Mouse (Mus musculus) macrophage (primary cell): ENCODE measurements around the gene Hist1h2bm. TPM values are rescaled to one million over a fixed set of nuclear protein-coding genes. Genes with fewer than 3 reads are reported as not detected.
"Not testable (repeated sequence)": the region's sequence is repeated elsewhere in the genome, so short reads cannot be mapped to it uniquely, and the experiment has no call there.

ENCODE experiments used
- H3K27ac ChIP-seq: fragments of 350-480 bp; formaldehyde crosslinking; 2 replicates; pipeline ENCODE4 v1.9.0; 2021
- H3K36me3 ChIP-seq: fragments of 350-480 bp; formaldehyde crosslinking; 2 replicates; pipeline ENCODE4 v1.9.0; 2021; ENCODE audit errors: inconsistent target
- H3K4me3 ChIP-seq: fragments of 350-480 bp; formaldehyde crosslinking; 2 replicates; pipeline ENCODE4 v1.9.0; 2021; ENCODE audit errors: inconsistent target
- H3K79me2 ChIP-seq: fragments of 350-480 bp; formaldehyde crosslinking; 2 replicates; pipeline ENCODE4 v1.9.0; 2021; ENCODE audit errors: inconsistent target
- WGBS: methylation state at CpG from one replicate; pipeline ENCODE4 v1.1.7; 2026; ENCODE audit warnings: inconsistent platforms; ENCODE audit not compliant: missing documents; 5-methylcytosine and 5-hydroxymethylcytosine counted together
- polyA plus RNA-seq: library from polyadenylated mRNA; stranded (reverse); fragments of 250-400 nt; gene quantifications from 3 replicates; pipeline ENCODE4 v1.2.4, GENCODE M21; 2018; ENCODE audit warnings: inconsistent platforms
- total RNA-seq, 78 experiments: library from RNA; depleted of rRNA; stranded (reverse); fragments of 250-400 nt; gene quantifications; 1 replicate in 9 of 78; 2 replicates in 24 of 78; 3 replicates in 43 of 78; 4 replicates in 2 of 78; pipeline ENCODE4 v1.2.4; 2018; ENCODE audit warnings: inconsistent platforms in 56 of 78

Hist1h2bm gene
- 1 to 10 TPM in 10 of 26 experiments, not detected in 16; 2.3 to 6.3 (median 3.2) TPM for total RNA-seq (2018; cell fraction: chromatin; rRNA removed)
- total RNA-seq (2018; cell fraction: cytosol; rRNA removed), result 10 to 100 TPM in 18 of 26 experiments, 1 to 10 TPM in 8; 3.5 to 37.0 (median 11.5) TPM
- 10 to 100 TPM in 2 of 26 experiments, 1 to 10 TPM in 13, not detected in 11; 1.5 to 21.3 (median 2.7) TPM for total RNA-seq (2018; cell fraction: nucleus; rRNA removed)
- polyA plus RNA-seq, result not detected in 3 replicates

DNA sequence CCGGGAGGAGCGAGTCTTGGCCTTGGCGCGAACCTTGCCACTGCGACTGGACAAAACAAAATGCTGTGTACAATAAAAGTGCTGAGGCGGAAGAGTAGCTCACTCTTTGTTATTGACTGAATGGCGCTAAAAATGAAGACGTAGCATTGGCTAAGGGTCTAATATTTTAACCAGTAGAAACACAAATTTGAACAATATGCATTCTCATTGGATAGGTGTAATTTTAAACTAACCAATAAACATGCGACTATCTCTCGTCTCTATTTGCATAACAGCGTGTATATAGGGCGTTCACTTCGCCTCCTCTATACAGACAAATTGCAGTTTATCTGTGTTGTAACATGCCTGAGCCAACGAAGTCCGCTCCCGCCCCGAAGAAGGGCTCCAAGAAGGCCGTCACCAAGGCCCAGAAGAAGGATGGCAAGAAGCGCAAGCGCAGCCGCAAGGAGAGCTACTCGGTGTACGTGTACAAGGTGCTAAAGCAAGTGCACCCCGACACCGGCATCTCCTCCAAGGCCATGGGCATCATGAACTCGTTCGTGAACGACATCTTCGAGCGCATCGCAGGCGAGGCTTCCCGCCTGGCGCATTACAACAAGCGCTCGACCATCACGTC, at the start of gene Hist1h2bm:
TSS of gene Hist1h2bm (plus strand) at position 288 of the 616 bp plus-strand sequence.
- not testable (repeated sequence) for H3K79me2 ChIP-seq, H3K36me3 ChIP-seq
- Histone ChIP-seq H3K4me3 (peak within 1 kb of the TSS; percentile 6; the same call in 1 of the 2 replicates), H3K27ac (peak within 1 kb of the TSS; percentile 65)
- WGBS, result 0% methylated on average over 23 of the region's 37 CpGs

DNA sequence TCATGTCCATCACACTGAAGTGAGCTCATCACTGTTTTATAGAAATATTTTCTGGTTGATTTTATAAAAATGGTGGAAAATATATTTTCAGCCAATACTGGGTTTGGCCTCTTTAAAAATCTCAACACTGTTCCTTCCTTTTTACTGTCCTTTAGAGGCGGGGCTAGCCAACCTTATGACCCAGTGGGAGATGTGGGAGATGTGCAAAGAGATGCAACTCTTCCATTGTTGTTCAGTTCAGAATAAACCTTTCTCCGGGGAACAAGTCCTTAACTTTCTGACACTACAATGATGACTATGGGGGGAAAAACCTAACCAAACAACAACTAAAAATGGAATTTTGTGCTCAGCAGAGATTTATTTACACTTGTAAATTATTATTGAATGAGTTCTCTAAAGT, 44.5 kb upstream of the Hist1h2bm start, which contains the start of gene Olfr1360:
TSS of gene Olfr1360 (minus strand) at position 101 of the 400 bp plus-strand sequence.
- H3K27ac ChIP-seq, result no peak within 1 kb of the TSS
- 76% methylated on average over 2 of the region's 2 CpGs for WGBS
- H3K79me2 ChIP-seq, result no peaks in the 10 kb centered on the region
- no peaks in the 10 kb centered on the region for H3K36me3 ChIP-seq
- H3K4me3 ChIP-seq, result no peak within 1 kb of the TSS

DNA sequence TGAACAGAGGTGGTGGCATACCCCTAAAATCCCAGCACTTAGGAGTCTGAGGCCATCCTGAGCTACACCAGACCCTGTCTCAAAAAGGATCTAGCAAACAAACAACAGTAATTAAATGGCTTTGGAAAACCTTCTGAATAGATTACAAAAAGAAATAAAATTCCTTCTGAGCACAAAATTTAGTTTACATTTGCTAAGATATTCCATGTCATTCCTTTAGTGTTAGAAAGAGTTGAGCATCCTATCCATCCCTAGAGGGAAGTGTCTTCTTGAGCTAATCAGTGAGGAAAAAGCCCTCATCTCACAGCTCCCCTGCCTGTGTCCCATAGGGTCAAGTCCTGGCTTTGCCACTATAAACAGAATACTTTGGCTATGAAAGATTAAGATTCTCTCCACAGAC, 24.0 kb upstream of the Hist1h2bm start, which contains the start of gene Olfr1359:
TSS of gene Olfr1359 (plus strand) at position 301 of the 400 bp plus-strand sequence.
- H3K4me3 ChIP-seq, result no peak within 1 kb of the TSS
- no peaks in the 10 kb centered on the region for H3K79me2 ChIP-seq
- no peaks in the 10 kb centered on the region for H3K36me3 ChIP-seq
- no peak within 1 kb of the TSS for H3K27ac ChIP-seq

DNA sequence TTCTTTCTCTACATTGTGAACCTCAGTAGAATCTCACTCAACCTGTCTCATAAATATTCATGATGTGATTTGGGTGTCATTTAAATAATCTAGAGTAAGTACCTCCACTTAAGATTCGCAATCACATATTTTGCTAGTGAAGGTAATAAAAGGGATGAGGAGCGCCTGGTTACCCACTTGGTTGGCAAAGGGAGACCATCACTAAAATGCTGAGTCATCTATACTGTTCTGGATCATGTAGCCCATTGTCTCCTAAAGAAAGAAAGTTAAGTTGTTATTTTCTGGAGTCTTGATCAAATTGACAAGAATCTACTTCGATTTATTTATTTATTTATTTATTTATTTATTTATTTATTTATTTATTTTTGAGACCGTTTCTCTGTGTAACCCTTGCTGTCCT, 15.2 kb upstream of the Hist1h2bm start:
- Histone ChIP-seq H3K27ac (no peak overlapping the region), H3K4me3 (no peak overlapping the region), H3K79me2 (no peaks in the 10 kb centered on the region), H3K36me3 (no peaks in the 10 kb centered on the region)
- whole genome bisulfite sequencing, result 82% methylated on average over 4 of the region's 4 CpGs

DNA sequence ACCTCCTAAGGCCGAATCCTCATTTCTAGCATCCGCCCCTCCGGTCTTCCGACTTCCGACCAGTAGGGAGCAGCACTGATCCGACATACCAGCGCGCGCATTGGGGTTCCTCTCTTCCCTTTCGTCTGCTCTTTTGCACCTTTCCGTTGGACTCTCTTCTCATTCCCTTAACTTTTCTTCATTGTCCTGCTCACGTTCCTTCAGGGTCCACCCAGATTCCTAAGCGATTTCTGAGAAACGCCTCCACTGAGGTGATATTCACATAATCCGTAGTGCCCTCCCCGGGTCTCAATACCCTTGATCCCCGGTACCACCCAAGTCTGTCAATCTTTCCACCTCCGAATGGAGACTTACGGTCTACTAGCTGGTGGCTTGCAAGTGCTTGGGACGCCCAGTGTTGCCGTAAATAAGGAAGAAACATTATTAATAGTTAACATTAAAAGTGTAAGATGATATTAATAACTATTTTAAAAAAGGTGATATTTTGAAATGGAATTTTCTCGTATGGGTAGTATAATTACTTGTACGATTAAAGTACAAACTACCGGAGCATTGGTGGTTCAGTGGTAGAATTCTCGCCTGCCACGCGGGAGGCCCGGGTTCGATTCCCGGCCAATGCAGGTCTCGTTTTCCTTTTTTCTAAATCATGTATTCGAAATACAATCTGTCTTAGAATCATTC, 11.7 kb upstream of the Hist1h2bm start:
- no peaks in the 10 kb centered on the region for H3K79me2 ChIP-seq
- peak overlapping the region; percentile 87 for H3K4me3 ChIP-seq
- 0% methylated on average over 32 of the region's 32 CpGs for WGBS
- H3K27ac ChIP-seq, result 0 out of 2 replicates have a peak overlapping the region, but pooled peaks have one; percentile 24
- H3K36me3 ChIP-seq, result no peaks in the 10 kb centered on the region

DNA sequence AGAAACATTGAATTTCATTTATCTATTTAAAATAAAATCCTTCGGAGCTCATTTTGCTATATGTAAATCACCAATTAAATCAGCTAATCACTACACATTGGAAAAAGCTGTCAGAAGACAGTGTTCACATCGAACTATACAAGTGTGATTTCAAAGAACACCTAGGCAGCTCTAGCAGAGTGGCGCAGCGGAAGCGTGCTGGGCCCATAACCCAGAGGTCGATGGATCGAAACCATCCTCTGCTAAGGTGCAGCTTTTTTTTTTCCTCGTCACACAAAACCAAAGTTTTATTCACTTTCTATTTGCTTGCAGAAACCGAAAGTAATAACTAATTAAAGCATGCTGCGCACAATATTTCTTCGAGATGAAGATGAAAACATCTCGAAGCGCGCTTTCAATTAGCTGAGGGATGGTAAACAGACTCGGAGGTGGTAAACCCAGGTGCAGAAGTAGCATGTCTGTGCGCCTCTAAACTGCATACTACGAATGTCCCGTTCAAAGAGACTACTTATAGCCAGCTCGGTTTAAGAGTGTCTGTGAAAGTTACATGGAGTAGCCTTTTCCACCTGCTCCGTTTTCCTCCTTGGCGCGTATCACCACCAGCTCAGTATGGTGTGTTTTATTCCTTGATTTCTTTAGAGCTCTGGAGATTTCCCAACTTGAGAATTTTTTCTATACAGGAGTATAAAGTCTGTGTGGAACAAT, 10.9 kb upstream of the Hist1h2bm start:
- Histone ChIP-seq H3K79me2 (no peaks in the 10 kb centered on the region), H3K27ac (no peak overlapping the region), H3K36me3 (no peaks in the 10 kb centered on the region), H3K4me3 (peak overlapping the region; percentile 87)
- WGBS, result 9% methylated on average over 22 of the region's 22 CpGs

DNA sequence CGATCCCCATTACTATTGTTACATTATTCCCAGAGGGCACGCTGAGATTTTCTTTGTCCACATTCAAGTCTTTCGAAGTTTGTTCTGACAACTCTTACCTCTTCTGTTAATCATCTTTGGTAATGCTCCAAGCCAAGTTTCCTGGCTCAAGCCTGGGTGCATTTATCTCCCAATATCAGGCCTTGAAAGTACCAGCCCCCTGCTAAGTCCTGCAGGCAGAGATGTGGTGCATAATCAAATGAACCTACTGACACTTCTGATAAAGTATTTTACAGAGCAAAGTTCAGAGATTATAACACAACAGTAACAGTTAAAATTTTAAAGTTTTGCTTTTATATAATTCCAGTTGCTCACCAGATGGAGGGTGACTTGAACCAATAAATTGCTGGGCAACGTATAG, 10.1 kb upstream of the Hist1h2bm start:
- Histone ChIP-seq H3K27ac (no peak overlapping the region), H3K4me3 (no peak overlapping the region), H3K79me2 (no peaks in the 10 kb centered on the region), H3K36me3 (no peaks in the 10 kb centered on the region)
- WGBS, result 55% methylated on average over 4 of the region's 4 CpGs

DNA sequence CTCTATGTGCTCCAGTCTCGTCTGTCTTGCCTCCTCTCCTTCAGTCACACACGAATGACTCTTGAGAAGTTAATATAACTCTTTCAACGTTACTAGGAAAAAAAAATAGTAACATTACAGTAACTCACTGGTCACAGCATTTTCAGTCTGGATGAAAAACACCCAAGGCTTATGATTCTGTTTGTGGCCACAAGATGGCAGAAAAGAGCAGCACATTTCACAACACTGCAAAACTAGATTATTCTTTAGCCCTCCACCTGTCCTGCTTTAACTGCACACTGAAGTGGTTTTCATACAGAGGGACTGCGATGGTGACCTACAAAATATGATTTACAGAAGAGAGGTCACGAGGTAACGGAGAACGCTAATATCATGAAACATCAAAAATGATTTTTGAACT, 7.1 kb upstream of the Hist1h2bm start:
- Histone ChIP-seq H3K4me3 (peak overlapping the region; percentile 14; the same call in 1 of the 2 replicates), H3K36me3 (no peaks in the 10 kb centered on the region), H3K79me2 (no peaks in the 10 kb centered on the region), H3K27ac (peak overlapping the region; percentile 51)
- 2% methylated on average over 7 of the region's 7 CpGs for WGBS

DNA sequence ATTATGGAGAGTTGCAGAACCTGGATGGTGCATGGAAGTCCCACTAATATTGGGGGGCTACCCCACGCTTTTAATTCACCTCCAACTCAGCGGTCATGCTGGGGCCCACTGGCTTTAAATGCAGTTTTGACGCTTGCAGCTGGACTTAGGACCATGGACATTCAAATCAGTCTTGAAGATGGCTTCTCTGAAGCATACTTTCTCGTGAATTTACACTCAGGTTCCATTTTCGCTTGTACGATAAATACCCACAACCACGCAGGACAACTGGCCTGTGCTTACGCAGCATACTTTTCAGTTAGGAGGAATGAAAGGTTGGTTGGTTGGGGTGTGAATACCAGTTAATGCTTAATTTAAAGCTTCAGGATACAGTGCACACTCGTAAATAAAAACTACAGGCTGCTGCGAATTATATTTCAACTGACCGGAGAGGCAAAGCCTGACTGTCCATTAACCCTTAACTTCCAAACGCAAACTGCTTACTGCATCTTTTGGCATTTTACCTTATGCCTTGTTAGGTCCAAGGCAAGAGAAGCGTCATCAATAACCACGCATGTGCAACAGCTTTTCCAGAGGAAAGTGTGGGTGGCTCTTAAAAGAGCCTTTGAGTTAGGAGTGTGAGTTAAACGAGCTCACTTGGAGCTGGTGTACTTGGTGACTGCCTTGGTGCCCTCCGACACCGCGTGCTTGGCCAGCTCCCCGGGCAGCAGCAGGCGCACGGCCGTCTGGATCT, 6.5 kb upstream of the Hist1h2bm start:
- H3K79me2 ChIP-seq, result no peaks in the 10 kb centered on the region
- peak overlapping the region; percentile 14; the same call in 1 of the 2 replicates for H3K4me3 ChIP-seq
- H3K36me3 ChIP-seq, result no peaks in the 10 kb centered on the region
- 3% methylated on average over 14 of the region's 22 CpGs for WGBS
- peak overlapping the region; percentile 51 for H3K27ac ChIP-seq

DNA sequence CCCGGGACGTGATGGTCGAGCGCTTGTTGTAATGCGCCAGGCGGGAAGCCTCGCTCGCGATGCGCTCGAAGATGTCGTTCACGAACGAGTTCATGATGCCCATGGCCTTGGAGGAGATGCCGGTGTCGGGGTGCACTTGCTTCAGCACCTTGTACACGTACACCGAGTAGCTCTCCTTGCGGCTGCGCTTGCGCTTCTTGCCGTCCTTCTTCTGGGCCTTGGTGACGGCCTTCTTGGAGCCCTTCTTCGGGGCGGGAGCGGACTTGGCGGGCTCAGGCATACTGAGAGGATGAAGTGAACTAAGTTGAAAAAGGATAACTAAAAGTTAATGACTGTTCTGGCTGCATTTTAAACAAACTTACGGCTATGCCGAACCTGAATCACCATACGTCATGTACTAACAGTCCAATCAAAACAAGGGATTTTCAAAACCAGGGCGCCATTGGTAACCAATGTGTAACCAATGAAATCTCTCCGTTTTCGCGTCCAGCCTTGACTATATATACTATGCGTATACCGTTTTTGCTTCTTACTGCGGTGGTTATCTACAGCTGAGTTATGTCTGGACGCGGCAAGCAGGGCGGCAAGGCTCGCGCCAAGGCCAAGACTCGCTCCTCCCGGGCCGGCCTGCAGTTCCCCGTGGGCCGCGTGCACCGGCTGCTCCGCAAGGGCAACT, 5.8 kb upstream of the Hist1h2bm start, which contains the start of the genes Hist1h2bl and Hist1h2ai:
TSS of gene Hist1h2bl (minus strand) at position 280 of the 676 bp plus-strand sequence.
TSS of gene Hist1h2ai (plus strand) at position 559 of the 676 bp plus-strand sequence.
- WGBS, result 0% methylated on average over 15 of the region's 50 CpGs
- peak within 1 kb of the TSS; percentile 29 for H3K4me3 ChIP-seq
- peak within 1 kb of the TSS; percentile 86 for H3K27ac ChIP-seq
- H3K79me2 ChIP-seq, H3K36me3 ChIP-seq: not testable (repeated sequence)

DNA sequence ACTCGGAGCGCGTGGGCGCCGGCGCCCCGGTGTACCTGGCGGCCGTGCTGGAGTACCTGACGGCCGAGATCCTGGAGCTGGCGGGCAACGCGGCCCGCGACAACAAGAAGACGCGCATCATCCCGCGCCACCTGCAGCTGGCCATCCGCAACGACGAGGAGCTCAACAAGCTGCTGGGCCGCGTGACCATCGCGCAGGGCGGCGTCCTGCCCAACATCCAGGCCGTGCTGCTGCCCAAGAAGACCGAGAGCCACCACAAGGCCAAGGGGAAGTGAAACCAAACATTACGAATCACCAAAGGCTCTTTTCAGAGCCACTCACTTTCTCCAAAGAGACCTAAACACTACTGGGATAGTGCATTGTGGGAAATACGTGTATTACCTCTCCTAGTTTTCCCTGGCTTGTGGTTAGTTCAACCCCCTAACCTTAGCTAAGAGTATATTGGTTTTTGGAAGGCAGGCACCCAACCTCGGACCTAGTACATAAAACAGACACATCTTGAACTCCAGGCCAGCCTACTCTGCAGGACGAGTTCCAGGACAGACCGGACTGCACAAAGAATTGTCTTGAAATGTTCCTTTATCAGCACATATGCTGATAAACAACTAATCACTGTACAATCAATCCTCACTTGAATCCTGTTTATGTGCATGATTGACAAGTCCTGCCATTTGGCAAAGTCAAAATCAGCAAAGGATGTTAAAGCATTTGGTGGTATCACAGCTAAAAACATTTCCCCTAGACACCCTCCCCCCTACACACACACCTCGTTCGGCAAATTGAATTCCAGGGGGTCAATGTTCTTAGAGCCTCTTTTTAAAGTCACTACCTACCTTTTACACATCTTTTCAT, 5.1 kb upstream of the Hist1h2bm start:
- 0% methylated on average over 4 of the region's 38 CpGs for WGBS
- H3K36me3 ChIP-seq, H3K79me2 ChIP-seq: not testable (repeated sequence)
- peak overlapping the region; percentile 29 for H3K4me3 ChIP-seq
- peak overlapping the region; percentile 86 for H3K27ac ChIP-seq

DNA sequence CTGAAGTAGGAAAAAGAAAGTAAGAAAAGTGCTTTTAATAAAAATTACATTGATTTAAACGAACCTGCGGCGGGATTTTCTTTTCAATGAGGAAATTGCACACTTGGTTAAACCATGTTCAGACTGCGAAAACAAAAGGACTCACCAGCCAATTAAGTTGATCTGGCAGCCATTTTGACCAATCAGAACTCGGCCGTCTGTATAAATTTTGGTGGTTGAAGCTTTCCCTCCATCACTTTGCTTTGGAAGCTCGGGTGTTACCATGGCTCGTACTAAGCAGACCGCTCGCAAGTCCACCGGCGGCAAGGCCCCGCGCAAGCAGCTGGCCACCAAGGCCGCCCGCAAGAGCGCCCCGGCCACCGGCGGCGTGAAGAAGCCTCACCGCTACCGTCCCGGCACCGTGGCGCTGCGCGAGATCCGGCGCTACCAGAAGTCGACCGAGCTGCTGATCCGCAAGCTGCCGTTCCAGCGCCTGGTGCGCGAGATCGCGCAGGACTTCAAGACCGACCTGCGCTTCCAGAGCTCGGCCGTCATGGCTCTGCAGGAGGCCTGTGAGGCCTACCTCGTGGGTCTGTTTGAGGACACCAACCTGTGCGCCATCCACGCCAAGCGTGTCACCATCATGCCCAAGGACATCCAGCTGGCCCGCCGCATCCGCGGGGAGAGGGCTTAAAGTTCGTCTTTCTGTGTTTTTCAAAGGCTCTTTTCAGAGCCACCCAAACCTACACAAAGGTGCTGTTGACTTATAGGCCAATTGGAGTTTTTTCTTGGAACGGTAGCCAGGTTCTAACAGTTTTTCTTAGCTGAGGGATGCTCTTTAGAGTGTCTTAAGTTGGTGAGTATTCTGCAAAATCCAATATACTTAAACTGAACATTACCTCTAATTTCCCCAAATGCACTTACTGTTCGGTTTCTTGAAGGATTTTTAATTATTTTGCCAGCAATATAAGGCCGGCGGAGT, 4.2 kb upstream of the Hist1h2bm start, which contains the start of gene Hist1h3h:
TSS of gene Hist1h3h (plus strand) at position 263 of the 961 bp plus-strand sequence.
- H3K79me2 ChIP-seq, H3K36me3 ChIP-seq: not testable (repeated sequence)
- Histone ChIP-seq H3K4me3 (peak within 1 kb of the TSS; percentile 29), H3K27ac (peak within 1 kb of the TSS; percentile 86)
- WGBS, result 9% methylated on average over 15 of the region's 56 CpGs
